Mouse (Mus musculus) stomach, embryonic 14.5 days (tissue): ENCODE measurements around the gene Teddm1b. TPM values are rescaled to one million over a fixed set of nuclear protein-coding genes. Genes with fewer than 3 reads are reported as not detected.
"Not testable (repeated sequence)": the region's sequence is repeated elsewhere in the genome, so short reads cannot be mapped to it uniquely, and the experiment has no call there.

Source experiments
- ATAC-seq: fragments of 200-750 bp; cut with Nextera tagmentation; 2 replicates; pipeline ENCODE4 v1.8.0; 2017; ENCODE audit warnings: low read depth, moderate TSS enrichment; ENCODE audit not compliant: insufficient number of reproducible peaks, insufficient read depth, low FRiP score
- H3K27ac ChIP-seq: fragments of 300-500 bp; sonication (generic); 2 replicates; pipeline ENCODE4 v1.5.1; 2014; ENCODE audit warnings: mild to moderate bottlenecking, low read length, moderate library complexity, mixed read lengths
- H3K27me3 ChIP-seq: fragments of 300-500 bp; sonication (generic); 2 replicates; pipeline ENCODE4 v1.6.1; 2014; ENCODE audit warnings: low read length, control low read depth, mixed read lengths; ENCODE audit not compliant: control insufficient read depth, insufficient read depth
- H3K36me3 ChIP-seq: fragments of 300-500 bp; sonication (generic); 2 replicates; pipeline ENCODE4 v1.6.1; 2014; ENCODE audit warnings: mild to moderate bottlenecking, control low read depth, low read length, moderate library complexity, mixed read lengths; ENCODE audit not compliant: control insufficient read depth, insufficient read depth
- H3K4me1 ChIP-seq: fragments of 300-500 bp; sonication (generic); 2 replicates; pipeline ENCODE4 v1.6.1; 2014; ENCODE audit warnings: low read length, control low read depth, mixed read lengths; ENCODE audit not compliant: control insufficient read depth, insufficient read depth
- H3K4me2 ChIP-seq: fragments of 300-500 bp; sonication (generic); replicated peaks from 2 replicates; pipeline ENCODE4 v1.6.1; 2014; ENCODE audit warnings: low read depth, low read length, control low read depth
- H3K4me3 ChIP-seq: fragments of 300-500 bp; sonication (generic); 2 replicates; pipeline ENCODE4 v1.5.1; 2014; ENCODE audit warnings: low read depth, low read length, control low read depth
- H3K9ac ChIP-seq: fragments of 300-500 bp; sonication (generic); replicated peaks from 2 replicates; pipeline ENCODE4 v1.6.1; 2014; ENCODE audit warnings: low read depth, mild to moderate bottlenecking, control low read depth, low read length, moderate library complexity, mixed read lengths
- H3K9me3 ChIP-seq: fragments of 300-500 bp; sonication (generic); 2 replicates; pipeline ENCODE4 v1.6.1; 2016; ENCODE audit warnings: low read depth, low read length, control low read depth; ENCODE audit not compliant: control insufficient read depth
- WGBS: fragments of 180-500 bp; shearing (Covaris S2); extraction: QIAGEN DNeasy Blood & Tissue Kit; methylation state at CpG from one replicate; pipeline ENCODE4 v1.1.7; 2014; 5-methylcytosine and 5-hydroxymethylcytosine counted together
- polyA plus RNA-seq: library from polyadenylated mRNA; unstranded; fragments of >200 nt; fragmentation: Nextera tagmentation; extraction: Ambion mirVana; gene quantifications from 2 replicates; pipeline ENCODE4 v1.2.1, GENCODE M21; 2014

Teddm1b gene
- polyA plus RNA-seq, 1 experiment from 2014 or later = 0.41 TPM

DNA sequence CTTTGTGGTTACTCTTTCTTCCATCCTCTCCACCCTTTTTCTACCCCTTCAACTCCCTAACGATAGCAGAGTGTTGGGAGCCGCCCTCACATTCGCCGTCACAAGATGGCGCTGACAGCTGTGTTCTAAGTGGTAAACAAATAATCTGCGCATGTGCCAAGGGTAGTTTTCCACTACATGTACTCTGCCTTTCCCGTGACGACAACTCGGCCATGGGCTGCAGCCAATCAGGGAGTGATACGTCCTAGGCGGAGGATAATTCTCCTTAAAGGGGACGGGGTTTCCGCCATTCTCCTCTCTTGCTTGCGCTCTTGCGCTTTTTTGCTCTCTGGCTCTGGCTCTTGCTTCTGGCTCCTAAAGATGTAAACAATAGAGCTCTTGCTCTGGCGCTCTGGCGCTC is 6.2 kb downstream of the Teddm1b start:
- not testable (repeated sequence) for H3K4me2 ChIP-seq, ATAC-seq, H3K9me3 ChIP-seq, H3K36me3 ChIP-seq, H3K27me3 ChIP-seq, H3K4me1 ChIP-seq, H3K4me3 ChIP-seq, H3K9ac ChIP-seq, H3K27ac ChIP-seq
- 98% methylated on average over 17 of the region's 17 CpGs for WGBS

DNA sequence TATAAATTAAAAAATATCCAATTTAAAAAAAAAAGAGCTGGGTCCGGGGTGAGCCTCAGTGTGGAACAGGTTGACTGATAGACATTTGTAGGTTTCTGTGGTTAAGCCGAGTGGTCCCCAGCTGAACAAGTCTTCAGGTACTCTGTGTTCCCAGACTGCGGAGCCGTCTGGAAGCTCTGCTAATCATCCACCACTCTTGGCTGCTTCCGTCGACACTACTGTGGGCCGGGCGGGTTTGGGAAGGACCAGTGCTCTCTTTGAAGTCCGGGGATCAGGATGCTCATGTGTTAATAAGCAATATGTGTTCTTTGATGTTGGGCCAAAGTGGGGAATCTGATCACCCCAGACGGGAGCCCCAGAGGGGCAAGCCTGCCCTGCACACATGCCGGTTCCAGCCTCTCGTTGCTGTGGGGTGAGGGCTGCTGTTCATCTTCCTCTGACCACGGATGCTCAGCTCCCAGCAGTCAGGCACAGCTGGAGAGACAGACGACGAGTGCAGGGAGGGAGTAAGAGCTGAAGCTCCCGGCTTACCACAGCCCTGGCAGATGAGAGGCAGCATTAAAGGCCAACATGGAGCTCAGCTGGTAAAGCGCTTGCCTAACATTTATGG is 12.0 kb downstream of the Teddm1b start:
- H3K9ac ChIP-seq = no peak overlapping the region
- no peaks in the 10 kb centered on the region for H3K27me3 ChIP-seq
- H3K4me1 ChIP-seq = no peaks in the 10 kb centered on the region
- 33% methylated on average over 17 of the region's 17 CpGs for WGBS
- no peak overlapping the region for H3K27ac ChIP-seq
- no peak overlapping the region for H3K4me3 ChIP-seq
- no peak overlapping the region for H3K4me2 ChIP-seq
- no peaks in the 10 kb centered on the region for H3K36me3 ChIP-seq
- no peaks in the 10 kb centered on the region for H3K9me3 ChIP-seq
- 0 out of 2 replicates have a peak, but pooled peaks have one; percentile 49 for ATAC-seq

DNA sequence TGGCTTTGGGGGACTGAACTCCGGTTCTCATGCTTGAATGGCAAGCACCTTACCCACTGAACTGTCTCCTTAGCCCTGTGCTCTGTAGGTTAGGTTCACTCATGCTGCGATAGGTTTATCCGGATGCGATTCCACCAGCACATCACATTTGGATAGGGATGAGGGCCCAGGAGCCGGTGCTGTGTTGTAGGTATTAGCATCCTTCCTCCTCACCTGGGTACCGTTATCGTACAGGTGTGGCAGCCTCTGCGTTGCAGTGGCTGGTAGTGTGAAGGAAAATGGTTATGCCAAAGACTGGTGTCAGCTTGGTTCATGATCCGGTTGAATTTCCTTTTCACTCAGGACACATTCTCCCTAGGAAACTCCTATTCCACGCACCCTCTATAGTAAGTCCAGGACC is 16.0 kb downstream of the Teddm1b start:
- no peaks in the 10 kb centered on the region for H3K9me3 ChIP-seq
- H3K36me3 ChIP-seq = no peaks in the 10 kb centered on the region
- no peak overlapping the region for H3K27ac ChIP-seq
- H3K4me1 ChIP-seq = 0 out of 2 replicates have a peak, but pooled peaks cover 4% of the 10 kb centered on the region
- H3K9ac ChIP-seq = no peak overlapping the region
- H3K4me3 ChIP-seq = no peak overlapping the region
- 92% methylated on average over 10 of the region's 10 CpGs for WGBS
- no peak for ATAC-seq
- no peak overlapping the region for H3K4me2 ChIP-seq
- no peaks in the 10 kb centered on the region for H3K27me3 ChIP-seq

DNA sequence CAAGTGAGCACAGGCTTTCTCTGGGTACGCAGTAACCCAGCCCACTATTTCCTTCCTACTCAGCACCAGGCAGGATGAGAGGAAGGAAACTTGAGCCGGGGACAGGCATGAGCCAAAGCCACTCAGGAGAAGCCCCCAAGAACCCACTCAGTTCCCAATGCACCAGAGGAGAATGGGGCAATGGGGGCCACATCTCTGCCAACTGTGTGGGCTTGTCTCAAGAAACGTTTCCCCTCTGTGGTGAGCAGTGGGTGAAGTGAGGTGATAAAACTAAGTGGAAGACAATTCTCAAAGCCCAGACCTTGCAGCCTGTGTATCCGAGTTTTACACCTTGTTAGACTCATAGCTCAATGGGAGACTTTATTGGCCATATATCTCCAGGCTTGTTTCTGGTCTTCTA is 17.3 kb downstream of the Teddm1b start, which contains the start of gene Teddm1a:
Gene Teddm1a (plus strand): TSS at position 301 of the 400 bp plus-strand sequence.
- 55% methylated on average over 4 of the region's 4 CpGs for WGBS
- Histone ChIP-seq H3K36me3 (no peaks in the 10 kb centered on the region), H3K4me3 (no peak within 1 kb of the TSS), H3K27ac (no peak within 1 kb of the TSS), H3K9ac (no peak within 1 kb of the TSS), H3K27me3 (no peaks in the 10 kb centered on the region), H3K9me3 (no peaks in the 10 kb centered on the region), H3K4me1 (0 out of 2 replicates have a peak, but pooled peaks cover 5% of the 10 kb centered on the region), H3K4me2 (no peak within 1 kb of the TSS)
- ATAC-seq = no peak

DNA sequence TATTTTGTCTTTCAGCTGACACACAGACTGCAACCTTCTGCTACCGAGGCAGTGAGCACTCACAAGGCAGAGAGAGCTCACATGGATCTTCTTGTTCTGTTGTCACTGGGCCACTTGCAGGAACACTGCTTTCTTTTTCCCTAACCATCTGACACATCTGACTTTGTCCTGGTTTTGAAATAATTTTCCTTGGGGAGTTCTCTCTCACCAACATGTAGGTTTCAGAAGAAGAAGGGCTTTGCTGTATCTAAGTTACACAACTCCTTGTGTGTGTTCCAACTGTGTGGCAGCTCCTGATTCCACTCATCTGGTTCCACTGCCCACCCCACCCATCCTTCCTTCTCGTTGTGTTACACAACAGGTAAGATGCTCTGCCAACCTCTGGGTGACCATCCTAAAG is 19.6 kb downstream of the Teddm1b start:
- H3K4me2 ChIP-seq = no peak overlapping the region
- H3K27me3 ChIP-seq = no peaks in the 10 kb centered on the region
- H3K27ac ChIP-seq = no peak overlapping the region
- WGBS = 77% methylated on average over 2 of the region's 2 CpGs
- 0 out of 2 replicates have a peak, but pooled peaks cover 5% of the 10 kb centered on the region for H3K4me1 ChIP-seq
- no peaks in the 10 kb centered on the region for H3K36me3 ChIP-seq
- no peak for ATAC-seq
- H3K9ac ChIP-seq = no peak overlapping the region
- H3K9me3 ChIP-seq = no peaks in the 10 kb centered on the region
- H3K4me3 ChIP-seq = no peak overlapping the region

DNA sequence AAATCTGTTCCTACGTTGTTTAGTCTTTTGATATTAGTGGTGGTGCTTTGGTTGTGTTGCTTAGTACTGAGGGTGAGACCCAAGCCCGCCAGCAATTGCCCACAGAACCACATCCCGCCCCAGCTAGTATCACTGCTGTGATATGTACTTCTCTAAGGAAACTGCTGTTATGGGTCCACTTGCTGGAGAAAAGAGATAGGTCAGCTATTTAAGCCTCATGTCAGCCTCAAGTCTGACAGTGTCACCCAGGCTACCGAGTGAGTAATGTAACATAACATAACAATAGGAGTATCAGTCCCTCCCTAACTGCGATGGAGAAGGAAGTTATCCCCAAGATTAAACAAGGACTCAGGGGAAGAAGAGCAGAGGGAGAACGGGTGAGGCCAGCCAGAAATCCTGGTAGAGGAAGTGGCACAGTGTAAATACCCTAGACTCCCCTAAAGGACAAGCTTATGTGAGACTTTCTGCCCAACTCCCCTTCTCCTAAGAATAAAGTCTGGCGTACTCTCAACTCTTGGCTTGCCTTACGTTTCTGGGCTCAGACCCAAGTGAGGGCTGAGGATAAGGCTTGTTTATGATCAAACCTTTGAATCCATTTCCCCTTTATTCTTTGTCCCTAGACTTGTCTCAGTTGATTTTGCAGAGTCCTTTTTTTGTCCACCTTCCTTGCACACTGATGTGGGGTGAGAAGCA is 20.2 kb downstream of the Teddm1b start:
- H3K4me1 ChIP-seq = 0 out of 2 replicates have a peak, but pooled peaks cover 5% of the 10 kb centered on the region
- H3K9me3 ChIP-seq = no peaks in the 10 kb centered on the region
- no peak overlapping the region for H3K4me2 ChIP-seq
- H3K36me3 ChIP-seq = no peaks in the 10 kb centered on the region
- WGBS = 48% methylated on average over 8 of the region's 8 CpGs
- H3K27me3 ChIP-seq = no peaks in the 10 kb centered on the region
- no peak overlapping the region for H3K4me3 ChIP-seq
- no peak overlapping the region for H3K9ac ChIP-seq
- no peak overlapping the region for H3K27ac ChIP-seq
- ATAC-seq = no peak

DNA sequence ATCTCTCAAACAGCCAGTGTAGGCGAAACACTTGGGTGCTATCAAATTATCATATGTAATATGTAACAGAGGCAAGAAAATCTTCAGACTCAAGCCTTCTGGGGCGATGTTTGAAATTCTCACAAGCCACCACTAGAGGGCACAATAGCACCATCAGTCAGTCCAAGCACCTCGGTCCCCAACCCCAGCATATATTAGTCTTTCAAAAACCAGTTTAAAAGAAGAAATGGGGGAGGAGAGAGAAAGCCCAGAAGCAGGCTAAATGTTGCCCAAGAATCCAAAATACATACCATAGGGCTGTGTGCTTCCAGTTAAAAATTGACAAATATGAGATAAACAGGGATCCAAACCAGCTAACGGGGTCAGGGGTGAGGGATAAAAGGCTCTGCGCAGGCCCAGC is 20.8 kb downstream of the Teddm1b start:
- H3K27me3 ChIP-seq = no peaks in the 10 kb centered on the region
- WGBS = 33% methylated on average over 5 of the region's 5 CpGs
- no peaks in the 10 kb centered on the region for H3K9me3 ChIP-seq
- no peak for ATAC-seq
- H3K36me3 ChIP-seq = no peaks in the 10 kb centered on the region
- H3K27ac ChIP-seq = no peak overlapping the region
- 0 out of 2 replicates have a peak, but pooled peaks cover 5% of the 10 kb centered on the region for H3K4me1 ChIP-seq
- no peak overlapping the region for H3K4me3 ChIP-seq
- no peak overlapping the region for H3K9ac ChIP-seq
- no peak overlapping the region for H3K4me2 ChIP-seq

DNA sequence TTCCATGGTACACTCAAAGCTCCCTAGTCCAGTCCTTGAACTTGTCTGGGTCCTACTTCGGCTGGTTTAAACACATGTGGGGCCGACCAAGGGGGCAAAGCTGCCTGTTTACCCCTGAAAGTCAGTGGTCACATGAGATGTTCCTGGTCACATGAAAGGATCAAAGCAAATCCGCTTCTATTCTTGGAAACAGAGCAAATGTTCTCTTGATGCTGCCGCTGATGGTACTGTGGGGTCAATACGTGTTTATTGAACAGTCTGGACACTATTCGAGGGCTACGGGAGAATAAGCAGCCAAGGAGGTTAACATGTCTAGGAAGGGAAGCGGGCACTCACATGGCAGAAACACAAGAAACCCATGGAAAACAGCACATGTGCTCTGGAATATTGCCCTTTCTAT is 23.1 kb downstream of the Teddm1b start:
- WGBS = 72% methylated on average over 8 of the region's 8 CpGs
- H3K36me3 ChIP-seq = no peaks in the 10 kb centered on the region
- 0 out of 2 replicates have a peak, but pooled peaks cover 5% of the 10 kb centered on the region for H3K4me1 ChIP-seq
- no peak overlapping the region for H3K27ac ChIP-seq
- no peak overlapping the region for H3K4me3 ChIP-seq
- ATAC-seq = no peak
- no peak overlapping the region for H3K4me2 ChIP-seq
- no peaks in the 10 kb centered on the region for H3K9me3 ChIP-seq
- H3K27me3 ChIP-seq = no peaks in the 10 kb centered on the region
- no peak overlapping the region for H3K9ac ChIP-seq
